Mouse (Mus musculus) lung, adult 2 months (tissue): ENCODE results near the gene Dstn.

ENCODE experiments used
- CTCF ChIP-seq: fragments of 200-500 bp; IDR thresholded peaks from 2 replicates; pipeline ENCODE4 v1.5.1; 2011; ENCODE audit warnings: mild to moderate bottlenecking, low read length, control low read depth; ENCODE audit not compliant: insufficient read depth
- POLR2A ChIP-seq: fragments of 200-500 bp; IDR thresholded peaks from 2 replicates; pipeline ENCODE4 v1.6.1; 2011; ENCODE audit warnings: low read depth, mild to moderate bottlenecking, control low read depth, low read length, borderline replicate concordance; ENCODE audit errors: extremely low read depth

DNA sequence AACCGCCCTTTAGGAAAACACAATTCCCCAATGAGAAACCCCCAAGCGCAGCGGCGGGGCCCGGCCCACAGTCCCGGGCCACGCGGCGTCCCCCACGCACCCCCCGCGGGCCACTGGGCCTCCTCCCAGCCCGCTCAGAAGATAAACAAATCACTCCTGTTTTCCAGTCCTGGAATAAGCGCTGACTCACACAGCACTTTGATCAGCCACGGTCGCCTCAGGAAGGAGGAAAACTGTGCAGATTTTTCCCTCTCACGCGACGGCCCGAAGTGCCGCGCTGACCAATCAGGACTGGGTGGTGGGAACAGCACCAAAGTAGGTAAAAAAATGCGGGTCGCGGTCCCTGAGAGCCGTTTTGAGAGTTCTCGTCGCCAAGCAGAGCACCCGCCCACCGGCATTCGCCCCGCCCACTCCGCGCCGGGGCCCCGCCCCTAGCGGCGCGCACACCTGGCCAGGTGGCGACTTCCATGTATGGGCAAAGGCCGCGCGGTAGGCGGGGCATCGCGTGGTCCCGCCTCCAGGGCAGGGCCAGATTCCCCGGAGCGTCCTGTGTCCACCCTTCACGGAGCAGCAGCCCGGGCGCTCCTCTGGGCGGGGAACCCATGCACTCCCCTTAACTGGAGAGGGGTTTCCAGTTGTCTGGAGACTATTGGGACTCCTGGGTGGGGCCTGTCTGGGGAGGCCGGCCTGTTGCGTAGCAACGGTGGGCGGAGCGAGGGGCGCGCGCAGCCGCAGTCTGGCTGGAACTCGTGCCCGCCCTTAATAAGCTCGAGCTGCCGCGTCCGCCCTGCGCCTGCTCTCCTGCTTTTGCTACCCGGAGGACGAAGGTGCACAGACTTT, at the start of gene Dstn:
- TF ChIP-seq POLR2A (peak; percentile 99), CTCF (no peak)
